In the genomic region with DNA sequence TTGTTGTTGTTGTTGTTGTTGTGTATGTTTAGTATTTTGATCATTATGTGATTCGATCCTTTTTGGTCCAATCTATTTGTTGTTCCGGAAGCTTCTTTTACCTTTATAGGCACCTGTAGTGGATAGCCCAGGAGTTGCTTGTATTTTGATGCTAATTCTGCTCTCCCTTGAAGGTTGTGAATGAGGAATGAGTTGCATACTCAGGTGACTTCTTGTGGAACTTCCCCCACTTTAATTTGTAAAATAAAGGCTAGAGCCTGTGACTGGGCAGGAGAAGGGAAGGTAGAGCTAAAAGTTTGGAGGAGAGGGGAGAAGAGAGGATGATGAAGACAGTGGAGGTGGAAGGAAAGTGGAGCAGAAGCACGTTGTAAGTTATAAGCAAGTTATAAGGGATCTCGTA, we compare ENCODE assay signal across 27 mouse cellular contexts.
"Had no signal": no experiment of that assay in that cellular context is flagged by ENCODE, and none has a peak within 500 bp of the region (broad histone marks: within the 10 kb centered on the region; RNA-seq: fewer than 3 reads in every experiment).

No protein-coding gene starts in this region.

- H3K27ac ChIP-seq: heart, adult 2 months; heart, embryonic 13.5 days; heart, embryonic 15.5 days; hindbrain, embryonic 13.5 days; hindbrain, embryonic 15.5 days; hindbrain, postnatal 0 days; kidney, embryonic 15.5 days; kidney, postnatal 0 days; limb, embryonic 10.5 days; limb, embryonic 12.5 days; liver, embryonic 13.5 days; liver, embryonic 15.5 days had no signal

- H3K9me3 ChIP-seq: heart, embryonic 13.5 days; heart, embryonic 15.5 days; hindbrain, embryonic 13.5 days; hindbrain, embryonic 15.5 days; kidney, embryonic 15.5 days; limb, embryonic 10.5 days; limb, embryonic 12.5 days; liver, embryonic 13.5 days; liver, embryonic 15.5 days had no signal

- DNase-seq: gastrocnemius, postnatal 14 days; gastrocnemius, postnatal 36 days; heart, adult 2 months; heart, postnatal 14 days; heart, postnatal 36 days; kidney, adult 11 months; kidney, adult 2 months; kidney, adult 9 months; kidney, postnatal 14 days; kidney, postnatal 36 days; layer of hippocampus, adult 9-11 months; layer of hippocampus, postnatal 36 days; liver; liver, embryonic 13.5 days had no signal

- H3K4me2 ChIP-seq: heart, embryonic 11.5 days; heart, embryonic 13.5 days; heart, embryonic 15.5 days; hindbrain, embryonic 13.5 days; hindbrain, embryonic 15.5 days; kidney, embryonic 15.5 days; limb, embryonic 12.5 days; liver, embryonic 11.5 days; liver, embryonic 13.5 days; liver, embryonic 15.5 days had no signal

- H3K36me3 ChIP-seq: heart, embryonic 13.5 days; heart, embryonic 15.5 days; hindbrain, embryonic 13.5 days; hindbrain, embryonic 15.5 days; kidney, embryonic 15.5 days; limb, embryonic 10.5 days; limb, embryonic 12.5 days; liver, embryonic 13.5 days; liver, embryonic 15.5 days had no signal

- H3K27me3 ChIP-seq: heart, embryonic 13.5 days; heart, embryonic 15.5 days; hindbrain, embryonic 13.5 days; hindbrain, embryonic 15.5 days; kidney, embryonic 15.5 days; limb, embryonic 12.5 days; liver, embryonic 13.5 days; liver, embryonic 15.5 days had no signal

- H3K4me3 ChIP-seq: heart, adult 2 months; heart, embryonic 13.5 days; heart, embryonic 15.5 days; hindbrain, embryonic 13.5 days; hindbrain, embryonic 15.5 days; kidney, embryonic 15.5 days; limb, embryonic 10.5 days; limb, embryonic 12.5 days; liver, embryonic 13.5 days; liver, embryonic 15.5 days had no signal

- H3K9ac ChIP-seq: heart, embryonic 13.5 days; heart, embryonic 15.5 days; hindbrain, embryonic 13.5 days; hindbrain, embryonic 15.5 days; kidney, embryonic 15.5 days; limb, embryonic 12.5 days; liver, embryonic 13.5 days; liver, embryonic 15.5 days had no signal

- H3K4me1 ChIP-seq: heart, embryonic 15.5 days; kidney, embryonic 15.5 days; limb, embryonic 10.5 days; limb, embryonic 12.5 days; liver, embryonic 13.5 days; liver, embryonic 15.5 days had no signal

- ATAC-seq: hindbrain, postnatal 0 days; intestine, embryonic 16.5 days had no signal
